Mouse (Mus musculus): ENCODE data around the gene Ppia.
"Not testable (repeated sequence)": the region's sequence is repeated elsewhere in the genome, so short reads cannot be mapped to it uniquely, and the experiment has no call there.

The Ppia gene

DNA sequence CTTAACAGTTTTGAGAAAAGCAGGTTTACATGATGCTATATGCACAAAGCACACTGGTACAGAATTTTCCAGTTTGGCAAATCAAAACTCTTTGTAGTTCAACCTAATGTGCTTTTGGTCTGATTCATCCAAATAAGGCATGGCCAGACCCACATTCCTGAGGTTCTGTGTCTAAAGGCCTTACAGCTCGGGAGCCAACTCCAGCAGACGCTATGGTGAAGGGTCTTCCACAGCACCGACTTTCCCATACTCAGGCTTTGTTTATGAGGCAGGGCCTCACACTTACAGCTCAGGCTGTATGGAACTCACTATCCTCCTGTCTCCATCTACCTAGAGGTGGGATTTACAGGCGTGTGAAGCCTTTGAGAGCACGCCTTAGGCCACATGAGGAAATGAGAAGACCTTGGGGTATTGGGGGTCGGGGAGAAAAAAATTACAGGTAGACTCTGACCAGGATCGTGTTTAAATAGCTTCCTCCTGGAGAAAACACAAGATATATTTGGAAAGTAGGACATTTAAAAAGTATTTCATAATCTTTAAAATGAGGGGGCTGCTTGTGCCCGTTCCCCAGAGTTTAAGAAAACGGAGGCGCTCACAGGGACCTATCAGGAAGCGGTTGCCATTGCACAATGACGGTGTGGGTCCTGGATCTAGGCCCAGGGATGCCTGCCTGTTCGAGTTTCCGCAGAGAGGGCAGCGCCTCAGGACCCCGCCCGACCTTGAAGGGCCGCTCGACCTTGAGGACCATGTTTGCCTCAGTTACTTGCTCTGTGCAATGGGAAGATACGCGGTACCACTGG is at the start of gene Ppia:
Ppia (plus strand) TSS at position 693 of the 800 bp plus-strand sequence.
- no peak for DNase-seq (ENCODE audit: low read depth, low spot score)

- no peak for DNase-seq (ENCODE audit: low read depth, low spot score)
These were observed 49.4 kb upstream of the Ppia start for GRCm38 (mm10) chr11:6365885-6366284.

DNA sequence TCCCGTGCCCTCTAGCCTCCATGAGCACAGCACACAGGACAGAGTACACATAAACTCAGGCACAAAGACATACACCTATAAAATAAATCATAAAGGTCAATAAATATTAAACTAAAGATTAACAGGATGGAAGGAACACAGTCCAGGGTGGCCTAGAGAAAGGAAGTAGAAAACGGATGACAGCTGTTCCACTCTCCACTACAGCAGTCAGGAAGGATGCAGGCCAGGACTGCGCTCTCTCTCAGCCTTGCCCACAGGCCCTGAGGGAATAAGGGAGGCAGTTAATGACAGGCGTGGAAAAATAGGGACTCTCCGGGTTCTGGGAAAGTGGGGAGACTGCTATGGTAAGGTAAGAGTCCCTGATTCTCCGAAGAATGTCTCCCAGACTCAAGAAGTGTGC is 48.8 kb upstream of the Ppia start:
- DNase-seq (ENCODE audit: low read depth, low spot score) = no peak

DNA sequence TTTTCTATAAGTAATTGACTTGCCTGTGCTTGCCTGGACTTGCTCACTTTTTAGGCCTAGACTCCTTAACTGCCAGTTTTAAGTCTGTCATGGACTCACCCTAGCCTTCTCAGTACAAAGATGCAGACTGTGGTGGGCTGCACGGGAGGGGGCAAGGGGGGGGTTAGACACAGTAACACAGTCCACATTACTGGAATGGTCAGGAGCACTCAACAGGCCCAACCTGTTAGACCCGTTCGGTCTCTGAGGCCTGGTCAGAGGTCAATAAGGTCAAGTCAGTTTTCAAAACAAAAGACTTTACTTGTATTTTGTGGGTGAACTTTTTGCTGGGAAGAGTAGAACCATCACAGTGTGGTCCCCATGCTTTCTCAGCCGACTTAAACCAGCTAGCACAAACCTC is 48.1 kb upstream of the Ppia start:
- no peak for DNase-seq (ENCODE audit: low read depth, low spot score)

DNA sequence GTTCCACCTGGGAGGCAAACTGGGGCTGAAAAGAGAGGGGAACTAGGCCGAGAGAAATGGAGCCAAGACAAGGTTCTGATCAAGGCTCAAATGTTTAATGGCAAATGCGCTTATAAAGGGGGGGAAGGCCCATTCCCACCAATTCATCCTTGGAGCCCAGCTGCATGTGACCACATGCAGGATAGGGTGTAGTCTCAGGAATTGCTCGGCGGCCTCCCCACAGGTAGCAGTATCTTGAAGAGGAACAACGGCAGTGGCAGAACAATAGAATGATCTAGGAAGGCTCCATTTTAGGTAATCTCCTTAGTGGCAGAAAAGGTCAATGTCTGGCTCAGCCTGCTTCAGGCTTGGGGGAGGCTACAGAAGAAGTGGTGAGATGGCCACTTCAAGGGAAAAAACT is 47.3 kb upstream of the Ppia start:
- not testable (repeated sequence) for DNase-seq (ENCODE audit: low read depth, low spot score)

DNA sequence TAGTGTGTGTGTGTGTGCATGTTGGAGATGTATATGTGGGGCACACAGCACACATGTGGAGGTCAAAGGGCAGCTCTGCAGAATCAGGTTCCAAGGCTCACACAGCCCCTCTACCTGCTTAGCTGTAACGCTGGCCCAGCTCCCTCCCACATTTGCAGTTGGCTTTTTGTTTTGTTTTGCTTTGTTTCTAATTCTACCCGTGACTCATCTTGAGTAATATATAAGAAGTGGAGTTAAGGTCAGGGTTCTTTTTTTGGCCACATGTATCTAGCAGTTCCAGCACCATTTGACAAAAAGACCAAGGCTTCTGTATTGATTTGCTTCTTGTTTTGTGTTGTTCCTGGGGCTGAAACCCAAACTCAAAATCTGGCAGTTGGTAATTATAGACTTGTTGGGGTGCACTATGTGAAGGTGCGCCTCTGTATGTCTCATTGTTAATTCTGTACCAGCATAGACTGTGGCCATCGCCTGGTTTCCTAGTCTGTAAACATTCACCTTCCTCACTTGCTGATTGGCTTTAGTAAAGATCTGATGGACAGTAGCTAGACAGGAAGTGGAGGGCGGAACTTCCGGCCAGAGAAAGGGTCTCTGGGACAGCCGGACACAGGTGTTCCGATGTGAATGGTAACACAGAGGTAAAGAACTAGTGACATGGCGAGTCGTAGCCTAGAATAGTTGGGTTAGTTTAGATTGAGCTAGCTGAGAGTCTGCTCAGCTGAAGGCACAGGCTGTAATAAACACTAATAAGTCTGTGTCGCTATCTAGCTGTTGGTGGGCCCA is 43.7 kb upstream of the Ppia start:
- no peak for DNase-seq (ENCODE audit: low read depth, low spot score)

GRCm38 (mm10) chr11:6372784-6373183 is 42.5 kb upstream of the Ppia start:
- no peak for DNase-seq (ENCODE audit: low read depth, low spot score)

- no peak for DNase-seq (ENCODE audit: low read depth, low spot score)
These were observed 34.3 kb upstream of the Ppia start for GRCm38 (mm10) chr11:6380916-6381315.

- DNase-seq (ENCODE audit: low read depth, low spot score) = no peak
These were observed 27.0 kb upstream of the Ppia start for GRCm38 (mm10) chr11:6388126-6388725.

DNA sequence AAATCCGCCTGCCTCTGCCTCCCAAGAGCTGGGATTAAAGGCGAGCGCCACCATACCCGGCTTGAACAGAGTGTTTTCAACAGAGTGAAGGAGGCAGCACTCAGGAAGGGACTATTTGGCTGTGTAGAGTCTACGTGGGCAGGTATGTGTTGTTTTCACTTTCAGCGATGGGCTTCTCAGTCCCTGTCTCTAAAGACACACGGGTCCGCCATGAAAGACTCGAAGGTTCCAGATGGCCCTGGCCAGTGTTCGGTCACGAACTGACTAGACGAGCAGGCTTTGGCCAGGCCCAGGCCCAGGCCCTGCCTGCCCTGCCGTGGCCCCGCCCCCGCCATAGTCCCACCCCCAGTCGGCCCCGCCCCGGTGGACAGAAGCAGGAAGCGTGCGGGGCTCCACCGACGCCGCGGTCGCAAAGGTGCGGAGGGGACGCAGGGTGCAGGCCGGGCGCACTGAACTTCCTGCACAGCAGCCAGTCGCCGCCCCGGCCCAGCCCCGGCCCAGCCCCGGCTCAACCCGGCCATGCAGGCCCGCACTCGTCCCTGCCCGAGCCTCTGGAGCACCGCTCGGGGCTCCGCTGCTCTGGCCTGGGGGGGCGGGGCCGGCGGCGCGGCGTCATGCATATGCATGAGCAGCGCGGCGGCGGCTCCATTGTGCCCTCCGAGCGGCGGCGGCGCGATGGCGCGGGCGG is 26.4 kb upstream of the Ppia start, which contains the start of gene Zmiz2:
Zmiz2 (plus strand) TSS at position 349 of the 688 bp plus-strand sequence.
- peak; percentile 82 for DNase-seq (ENCODE audit: low read depth, low spot score)

- DNase-seq (ENCODE audit: low read depth, low spot score) = no peak
These were observed 25.7 kb upstream of the Ppia start for GRCm38 (mm10) chr11:6389483-6389921.

- DNase-seq (ENCODE audit: low read depth, low spot score) = no peak
These were observed 24.7 kb upstream of the Ppia start for GRCm38 (mm10) chr11:6390376-6391053.

DNA sequence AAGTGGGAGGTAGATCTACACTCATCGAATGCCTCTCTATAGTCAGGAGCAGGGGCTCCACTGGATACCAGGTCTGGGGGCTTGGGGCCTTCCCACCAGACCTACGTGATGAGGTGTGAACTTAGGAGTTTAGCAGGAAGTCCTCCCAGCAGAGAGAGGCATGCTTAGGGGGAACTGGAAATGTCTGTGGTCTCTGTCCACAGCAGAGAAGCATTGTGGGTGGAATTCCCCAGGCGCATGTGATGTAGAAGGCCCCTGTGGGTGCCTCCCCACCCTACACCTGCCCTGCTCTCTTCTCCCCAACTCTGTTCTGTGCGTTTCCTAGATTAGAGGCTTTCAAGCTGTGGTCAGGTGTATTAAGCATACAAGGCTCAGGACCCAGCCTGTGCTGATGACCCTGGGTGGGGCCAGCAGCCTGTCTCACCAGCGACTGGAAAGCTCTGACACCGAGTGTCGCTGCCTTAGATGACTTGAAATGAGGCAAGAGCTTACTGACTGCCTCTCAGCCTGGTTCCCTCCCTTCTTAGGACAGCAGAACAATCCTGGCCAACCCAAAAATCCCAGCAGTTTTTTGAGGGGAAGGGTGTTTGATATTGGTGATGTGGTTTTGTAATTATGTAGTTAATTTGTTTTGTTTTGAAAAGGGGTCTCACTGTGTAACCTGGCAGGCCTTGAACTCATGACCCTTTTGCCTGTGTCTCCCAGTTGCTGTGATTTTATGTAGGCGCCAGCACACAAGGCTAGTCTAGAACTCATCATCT is 23.5 kb upstream of the Ppia start:
- DNase-seq (ENCODE audit: low read depth, low spot score) = no peak

GRCm38 (mm10) chr11:6392857-6393256 is 22.4 kb upstream of the Ppia start:
- DNase-seq (ENCODE audit: low read depth, low spot score) = no peak

GRCm38 (mm10) chr11:6393866-6394265 is 21.4 kb upstream of the Ppia start:
- DNase-seq (ENCODE audit: low read depth, low spot score) = no peak

GRCm38 (mm10) chr11:6395565-6395964 is 19.7 kb upstream of the Ppia start:
- DNase-seq (ENCODE audit: low read depth, low spot score) = no peak

- no peak for DNase-seq (ENCODE audit: low read depth, low spot score)
These were observed 17.1 kb upstream of the Ppia start for GRCm38 (mm10) chr11:6398141-6398540.

DNA sequence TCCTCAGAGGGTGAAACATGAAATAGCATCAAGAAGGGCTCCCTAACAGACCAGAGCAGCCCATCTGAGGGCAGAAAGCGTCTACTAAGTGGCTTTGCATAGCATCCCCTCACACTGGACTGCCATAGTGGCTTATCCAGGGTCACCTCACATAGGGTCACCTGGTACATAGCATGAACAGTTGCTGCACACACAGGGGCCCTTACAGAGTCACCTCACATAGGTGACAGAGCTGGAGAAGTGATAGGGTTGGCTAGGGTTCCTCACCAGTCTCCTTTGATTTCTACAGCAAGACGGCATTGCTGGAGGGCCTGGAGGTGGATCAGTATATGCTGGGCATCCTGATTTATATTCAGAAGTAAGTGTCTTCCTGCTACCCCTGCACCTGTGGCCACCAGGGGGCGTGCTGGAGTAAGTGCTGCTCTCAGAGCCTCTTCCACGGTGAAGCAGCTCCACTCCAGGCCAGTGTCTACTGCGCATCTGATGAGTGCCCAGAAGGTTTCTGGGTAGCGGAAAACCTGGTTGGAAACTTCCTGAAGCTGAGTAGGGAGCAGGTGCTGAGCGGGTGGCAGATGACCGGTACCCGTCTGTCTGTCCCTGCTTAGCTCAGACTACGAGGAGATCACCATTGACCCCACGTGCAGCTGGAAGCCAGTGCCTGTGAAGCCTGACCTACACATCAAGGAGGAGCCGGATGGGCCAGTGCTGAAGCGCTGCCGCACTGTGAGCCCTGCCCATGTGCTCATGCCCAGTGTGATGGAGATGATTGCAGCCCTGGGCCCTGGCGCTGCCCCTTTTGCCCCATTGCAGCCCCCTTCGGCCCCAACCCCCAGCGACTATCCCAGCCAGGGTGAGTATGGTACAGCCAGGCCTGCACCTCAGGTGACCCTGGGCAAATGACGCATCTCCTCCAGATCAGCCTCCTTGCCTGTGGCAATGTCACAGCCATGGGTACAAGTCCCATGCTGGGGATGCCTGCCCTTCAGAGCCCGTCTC is 12.4 kb upstream of the Ppia start:
- DNase-seq (ENCODE audit: low read depth, low spot score) = no peak

DNA sequence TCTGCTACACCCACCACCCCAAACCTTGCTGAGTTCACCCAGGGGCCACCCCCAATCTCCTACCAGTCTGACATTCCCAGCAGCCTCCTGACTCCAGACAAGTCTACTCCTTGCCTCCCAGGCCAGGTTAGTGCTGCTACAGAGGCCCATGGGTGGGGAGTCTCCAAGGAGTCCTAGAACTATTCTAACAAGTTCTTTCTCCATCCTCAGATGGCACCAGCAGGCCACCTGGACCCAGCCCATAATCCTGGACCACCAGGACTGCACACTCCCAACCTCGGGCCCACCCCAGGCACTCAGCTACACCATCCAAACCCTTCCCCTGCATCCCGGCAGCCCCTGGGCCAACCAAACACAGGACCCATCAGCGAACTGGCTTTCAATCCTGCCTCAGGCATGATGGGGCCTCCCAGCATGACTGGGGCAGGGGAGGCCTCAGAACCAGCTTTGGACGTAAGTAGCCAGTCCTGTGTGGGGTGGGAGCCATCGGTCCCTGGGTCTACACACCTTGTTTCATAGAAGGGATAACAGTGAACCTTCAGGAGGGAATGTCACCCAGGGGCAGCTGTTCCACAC is 11.3 kb upstream of the Ppia start:
- DNase-seq (ENCODE audit: low read depth, low spot score) = no peak
